Mouse (Mus musculus) gastrocnemius, adult 8-10 months (tissue): ENCODE measurements around the gene C1ra. TPM values are rescaled to one million over a fixed set of nuclear protein-coding genes. Genes with fewer than 3 reads are reported as not detected.
A peak's percentile ranks its signal among the peaks of the same experiment; 100 is the strongest.
"Not testable (repeated sequence)": the region's sequence is repeated elsewhere in the genome, so short reads cannot be mapped to it uniquely, and the experiment has no call there.

Source experiments
- DNase-seq, 2 experiments: peaks; one replicate each; pipeline ENCODE4 v3.0.0; 2022; ENCODE audit warnings: low spot score in 2 of 2
- total RNA-seq, 4 experiments: library from RNA; stranded (reverse); gene quantifications; 2 replicates each; pipeline ENCODE4 v1.2.4; 2022

Gene C1ra
- total RNA-seq, result 1 to 10 TPM; 3.6 to 7.5 (median 5.5) TPM

GRCm38 (mm10) chr6:124512355-124512836 is at the start of gene C1ra:
C1ra (plus strand) TSS chr6:124512405.
- peak; percentile 36 to 40 for DNase-seq

- no peak for DNase-seq
Measured at GRCm38 (mm10) chr6:124463881-124464291, 48.3 kb upstream of the C1ra start.

- DNase-seq, result no peak
Measured at GRCm38 (mm10) chr6:124464305-124465271, 47.6 kb upstream of the C1ra start, which contains the start of gene Clstn3. Clstn3 (minus strand) TSS chr6:124464794.

- DNase-seq, result no peak
Measured at GRCm38 (mm10) chr6:124465299-124465698, 46.9 kb upstream of the C1ra start.

- DNase-seq, result no peak
Measured at GRCm38 (mm10) chr6:124465729-124466128, 46.5 kb upstream of the C1ra start.

- DNase-seq, result no peak
Measured at GRCm38 (mm10) chr6:124471121-124471520, 41.1 kb upstream of the C1ra start.

- not testable (repeated sequence) for DNase-seq
Measured at GRCm38 (mm10) chr6:124471783-124472638, 40.2 kb upstream of the C1ra start.

- DNase-seq, result no peak
Measured at GRCm38 (mm10) chr6:124472801-124473200, 39.4 kb upstream of the C1ra start.

- no peak for DNase-seq
Measured at GRCm38 (mm10) chr6:124474621-124475020, 37.6 kb upstream of the C1ra start.

GRCm38 (mm10) chr6:124475335-124476075 is 36.7 kb upstream of the C1ra start:
- DNase-seq, result not testable (repeated sequence)

- no peak for DNase-seq
Measured at GRCm38 (mm10) chr6:124476216-124476615, 36.0 kb upstream of the C1ra start.

GRCm38 (mm10) chr6:124476796-124477195 is 35.4 kb upstream of the C1ra start:
- DNase-seq, result no peak

- DNase-seq, result no peak
Measured at GRCm38 (mm10) chr6:124477221-124477655, 35.0 kb upstream of the C1ra start.

- no peak for DNase-seq
Measured at GRCm38 (mm10) chr6:124477922-124478651, 34.1 kb upstream of the C1ra start.

- no peak for DNase-seq
Measured at GRCm38 (mm10) chr6:124478874-124479572, 33.2 kb upstream of the C1ra start.

GRCm38 (mm10) chr6:124479573-124479930 is 32.7 kb upstream of the C1ra start:
- DNase-seq, result no peak

GRCm38 (mm10) chr6:124480295-124480694 is 31.9 kb upstream of the C1ra start:
- no peak for DNase-seq

- DNase-seq, result no peak
Measured at GRCm38 (mm10) chr6:124481571-124481970, 30.6 kb upstream of the C1ra start.

GRCm38 (mm10) chr6:124483831-124484230 is 28.4 kb upstream of the C1ra start:
- not testable (repeated sequence) for DNase-seq

- no peak for DNase-seq
Measured at GRCm38 (mm10) chr6:124484851-124485250, 27.4 kb upstream of the C1ra start.
